Mouse (Mus musculus): Measurements from ENCODE around the gene Tat. TPM values are rescaled to one million over a fixed set of nuclear protein-coding genes. Genes with fewer than 3 reads are reported as not detected.
"Not testable (repeated sequence)": the region's sequence is repeated elsewhere in the genome, so short reads cannot be mapped to it uniquely, and the experiment has no call there.

Tat gene
- total RNA-seq, 2 experiments from 2014 or later: not detected

- intact Hi-C loops (cut with DNase I): no loop called here
- peak; percentile 49 for DNase-seq
These were observed 7.7 kb upstream of the Tat start for GRCm38 (mm10) chr8:109982386-109983105.

- DNase-seq: peak; percentile 20
- intact Hi-C loops (cut with DNase I): no loop called here
These were observed 6.3 kb upstream of the Tat start for GRCm38 (mm10) chr8:109983944-109984343.

- DNase-seq: peak; percentile 67
- intact Hi-C loops (cut with DNase I): no loop called here
These were observed 3.9 kb upstream of the Tat start for GRCm38 (mm10) chr8:109986384-109986783.

GRCm38 (mm10) chr8:109987776-109988175 is 2.5 kb upstream of the Tat start:
- intact Hi-C loops (cut with DNase I): no loop called here
- no peak for DNase-seq

- intact Hi-C loops (cut with DNase I): no loop called here
- no peak for DNase-seq
These were observed 1.1 kb upstream of the Tat start for GRCm38 (mm10) chr8:109989151-109989550.

- intact Hi-C loops (cut with DNase I): no loop called here
- DNase-seq: no peak
These were observed 1.9 kb downstream of the Tat start for GRCm38 (mm10) chr8:109992166-109992565.

- intact Hi-C loops (cut with DNase I): no loop called here
- DNase-seq: no peak
These were observed 2.7 kb downstream of the Tat start for GRCm38 (mm10) chr8:109992951-109993350.

- DNase-seq: peak; percentile 62
- intact Hi-C loops (cut with DNase I): no loop called here
These were observed 7.1 kb downstream of the Tat start for GRCm38 (mm10) chr8:109997381-109997780.

- no peak for DNase-seq
- intact Hi-C loops (cut with DNase I): no loop called here
These were observed 7.8 kb downstream of the Tat start for GRCm38 (mm10) chr8:109998066-109998465.

- no peak for DNase-seq
- intact Hi-C loops (cut with DNase I): no loop called here
These were observed 9.7 kb downstream of the Tat start for GRCm38 (mm10) chr8:109999974-110000373.

GRCm38 (mm10) chr8:110002953-110003352 is 12.7 kb downstream of the Tat start:
- intact Hi-C loops (cut with DNase I): no loop called here
- DNase-seq: peak; percentile 35

GRCm38 (mm10) chr8:110004300-110004699 is 14.1 kb downstream of the Tat start:
- intact Hi-C loops (cut with DNase I): no loop called here
- DNase-seq: no peak

- intact Hi-C loops (cut with DNase I): no loop called here
- no peak for DNase-seq
These were observed 16.2 kb downstream of the Tat start for GRCm38 (mm10) chr8:110006312-110007023.

- DNase-seq: no peak
- intact Hi-C loops (cut with DNase I): no loop called here
These were observed 18.2 kb downstream of the Tat start for GRCm38 (mm10) chr8:110008228-110008994.

- intact Hi-C loops (cut with DNase I): no loop called here
- DNase-seq: no peak
These were observed 18.8 kb downstream of the Tat start for GRCm38 (mm10) chr8:110008995-110009446.

GRCm38 (mm10) chr8:110010868-110011267 is 20.6 kb downstream of the Tat start:
- intact Hi-C loops (cut with DNase I): no loop called here
- peak; percentile 60 for DNase-seq

GRCm38 (mm10) chr8:110022081-110022480 is 31.8 kb downstream of the Tat start:
- intact Hi-C loops (cut with DNase I): no loop called here
- DNase-seq: no peak

- no peak for DNase-seq
- intact Hi-C loops (cut with DNase I): no loop called here
These were observed 32.6 kb downstream of the Tat start for GRCm38 (mm10) chr8:110022768-110023344.

- intact Hi-C loops (cut with DNase I); DNase-seq: not testable (repeated sequence)
These were observed 43.5 kb downstream of the Tat start for GRCm38 (mm10) chr8:110033771-110034170.

GRCm38 (mm10) chr8:110034331-110034730 is 44.1 kb downstream of the Tat start:
- intact Hi-C loops (cut with DNase I): no loop called here
- no peak for DNase-seq

- intact Hi-C loops (cut with DNase I): no loop called here
- DNase-seq: peak; percentile 72
These were observed 45.9 kb downstream of the Tat start for GRCm38 (mm10) chr8:110036156-110036555.

Measured in left cerebral cortex, postnatal 4 days (tissue).